ENCODE assay signal across 9 mouse cellular contexts in the genomic region with DNA sequence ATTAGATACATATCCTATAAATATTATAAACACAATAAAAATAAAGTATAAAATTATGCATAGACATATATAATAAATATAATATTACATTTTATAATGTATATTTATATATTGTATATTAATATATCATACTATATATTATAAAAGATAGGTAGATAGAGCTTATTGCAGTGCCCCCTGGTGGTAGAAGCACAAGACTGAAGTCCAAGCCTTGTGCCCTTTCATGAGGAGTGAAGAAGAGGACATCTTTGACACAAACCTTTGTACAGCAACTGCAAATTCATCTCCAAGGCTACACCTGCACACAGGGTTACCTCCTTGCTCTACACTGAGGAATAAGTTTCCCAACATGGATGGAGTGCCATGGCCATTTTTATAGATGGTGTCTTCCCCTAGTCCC. TPM values are rescaled to one million over a fixed set of nuclear protein-coding genes. Genes with fewer than 3 reads are reported as not detected.
A peak's percentile ranks its signal among the peaks of the same experiment; 100 is the strongest.
DNase-seq lines count a peak whose midpoint lies in the region; ATAC-seq and TF ChIP-seq lines count a peak whose summit lies in the region.
"Had no signal": no experiment of that assay in that cellular context is flagged by ENCODE, and none has a peak within 500 bp of the region (broad histone marks: within the 10 kb centered on the region; RNA-seq: fewer than 3 reads in every experiment).

No protein-coding gene starts in this region.

- no peaks in the 10 kb centered on the region for H3K27me3 ChIP-seq in heart, postnatal 0 days (ENCODE audit: control insufficient read depth, insufficient read depth, low read length)

- H3K4me2 ChIP-seq in heart, postnatal 0 days (ENCODE audit: low read depth, low read length) = no peak overlapping the region

- TF ChIP-seq EP300 in heart, postnatal 0 days (IDR thresholded peaks at IDR 0.05; ENCODE audit: low read depth) = no peak

- no peak overlapping the region for H3K27ac ChIP-seq in heart, postnatal 0 days (ENCODE audit: low read depth)

- peak; percentile 49 for DNase-seq in gastrocnemius, adult 18-20 months (ENCODE audit: low spot score)
- no peak for DNase-seq in gastrocnemius, adult 8-10 months (ENCODE audit: low spot score in 2 of 2)
- peak; percentile 32 for DNase-seq in right cerebral cortex, adult 18-20 months
- no peak for DNase-seq in right cerebral cortex, postnatal 25 days
- DNase-seq in c-Kit-positive CD71-negative TER-119-negative erythroid progenitor cells, embryonic 14.5 days (ENCODE audit: low read depth) = peak; percentile 40
- peak; percentile 55 for DNase-seq in heart, postnatal 0 days (ENCODE audit: low spot score)
- peak; percentile 69 for DNase-seq in lung, postnatal 10 days
- DNase-seq in thymus, postnatal 36 days = peak; percentile 28 to 34

- H3K9ac ChIP-seq in heart, postnatal 0 days (replicated peaks; ENCODE audit: low read depth, low read length) = no peak overlapping the region

- no peak overlapping the region for H3K4me3 ChIP-seq in heart, postnatal 0 days (ENCODE audit: low read depth, low read length)
- H3K4me3 ChIP-seq: myocyte had no signal

- H3K36me3 ChIP-seq in heart, postnatal 0 days (replicated peaks; ENCODE audit: control insufficient read depth, insufficient read depth, low read length) = no peaks in the 10 kb centered on the region

- H3K4me1 ChIP-seq in heart, postnatal 0 days (ENCODE audit: control insufficient read depth, insufficient read depth) = no peaks in the 10 kb centered on the region

- ATAC-seq in heart, postnatal 0 days (ENCODE audit: insufficient read depth, low read depth) = no peak

- H3K9me3 ChIP-seq in heart, postnatal 0 days (replicated peaks; ENCODE audit: control insufficient read depth, low read length) = no peaks in the 10 kb centered on the region

- TF ChIP-seq CTCF in heart, postnatal 0 days (IDR thresholded peaks at IDR 0.05; ENCODE audit: low read depth) = peak; percentile 55

RNA-seq across cellular contexts. Expression of gene Cfap97d2, which starts 20.0 kb away (rescaled TPM):
- not detected for total RNA-seq in gastrocnemius, adult 18-20 months (2021)
- total RNA-seq in gastrocnemius, adult 8-10 months (2022) = not detected
- total RNA-seq in heart, postnatal 0 days (2014; rRNA removed; ENCODE audit: low replicate concordance) = not detected in 2 replicates
- 0.10 TPM in 1 of 2 replicates, not detected in the other for polyA plus RNA-seq in heart, postnatal 0 days (2015; fragmentation: Nextera tagmentation; extraction: Ambion mirVana)

RNA-seq across cellular contexts. Expression of gene Cdc16, which starts 31.8 kb away (rescaled TPM):
- total RNA-seq in gastrocnemius, adult 18-20 months (2021) = 10 to 100 TPM; 24.6 to 25.0 TPM
- 10 to 100 TPM; 23.1 to 29.3 (median 25.8) TPM for total RNA-seq in gastrocnemius, adult 8-10 months (2022)
- total RNA-seq in heart, postnatal 0 days (2014; rRNA removed; ENCODE audit: low replicate concordance) = 80.9 and 89.3 TPM in 2 replicates
- 52.0 and 53.1 TPM in 2 replicates for polyA plus RNA-seq in heart, postnatal 0 days (2015; fragmentation: Nextera tagmentation; extraction: Ambion mirVana)

RNA-seq across cellular contexts. Expression of gene Rasa3, which starts 48.3 kb away (rescaled TPM):
- total RNA-seq in gastrocnemius, adult 18-20 months (2021) = 1 to 10 TPM; 6.8 to 7.3 TPM
- 1 to 10 TPM; 5.0 to 6.9 (median 6.2) TPM for total RNA-seq in gastrocnemius, adult 8-10 months (2022)
- 27.7 and 29.9 TPM in 2 replicates for total RNA-seq in heart, postnatal 0 days (2014; rRNA removed; ENCODE audit: low replicate concordance)
- 11.8 and 13.2 TPM in 2 replicates for polyA plus RNA-seq in heart, postnatal 0 days (2015; fragmentation: Nextera tagmentation; extraction: Ambion mirVana)

RNA-seq across cellular contexts. Expression of gene Upf3a, which starts 59.7 kb away (rescaled TPM):
- 10 to 100 TPM in 1 of 2 experiments, 1 to 10 TPM in 1; 8.2 to 10.3 TPM for total RNA-seq in gastrocnemius, adult 18-20 months (2021)
- 1 to 10 TPM; 6.5 to 9.5 (median 8.6) TPM for total RNA-seq in gastrocnemius, adult 8-10 months (2022)
- 5.8 and 6.4 TPM in 2 replicates for total RNA-seq in heart, postnatal 0 days (2014; rRNA removed; ENCODE audit: low replicate concordance)
- 19.6 and 19.7 TPM in 2 replicates for polyA plus RNA-seq in heart, postnatal 0 days (2015; fragmentation: Nextera tagmentation; extraction: Ambion mirVana)

Comparison
In these comparisons a context has a peak if more than half of its experiments do, and no peak if none do; other contexts are left out.
1. DNase-seq: peak in gastrocnemius, adult 18-20 months (single experiment), right cerebral cortex, adult 18-20 months (single experiment), c-Kit-positive CD71-negative TER-119-negative erythroid progenitor cells, embryonic 14.5 days (single experiment), heart, postnatal 0 days (single experiment), lung, postnatal 10 days (single experiment) and thymus, postnatal 36 days (2 of 2); none in gastrocnemius, adult 8-10 months (0 of 2) and right cerebral cortex, postnatal 25 days (single experiment).